Mouse (Mus musculus) CH12.LX (cell line): ENCODE results near the gene Plcb1. TPM values are rescaled to one million over a fixed set of nuclear protein-coding genes. Genes with fewer than 3 reads are reported as not detected.

Experiments
- DNase-seq: peaks from one replicate; pipeline ENCODE4 v3.0.0-alpha.2; 2013; ENCODE audit errors: extremely low read depth
- H3K27ac ChIP-seq: 2 replicates; pipeline ENCODE4 v1.5.1; 2012; ENCODE audit warnings: low read depth, mild to moderate bottlenecking, control low read depth, moderate library complexity; ENCODE audit not compliant: insufficient read depth
- H3K27me3 ChIP-seq: replicated peaks from 2 replicates; pipeline ENCODE3; 2012; ENCODE audit warnings: inconsistent platforms
- H3K36me3 ChIP-seq, 2 experiments: replicated peaks in 1 of 2; 2 replicates each; pipeline versions ENCODE3 to v1.6.1; 2012; ENCODE audit warnings: inconsistent platforms in 1 of 2, low read length in 1 of 2, mild to moderate bottlenecking in 1 of 2, mixed read lengths in 1 of 2, moderate library complexity in 1 of 2; ENCODE audit not compliant: control insufficient read depth in 1 of 2, insufficient read depth in 1 of 2
- H3K4me1 ChIP-seq, 2 experiments: 2 replicates each; pipeline ENCODE4 v1.6.1; 2012; ENCODE audit warnings: inconsistent platforms in 1 of 2, moderate library complexity in 1 of 2; ENCODE audit not compliant: insufficient read depth in 2 of 2, control insufficient read depth in 1 of 2
- H3K4me2 ChIP-seq: 2 replicates; pipeline ENCODE4 v1.6.1; 2012; ENCODE audit warnings: low read depth, mild to moderate bottlenecking, control low read depth; ENCODE audit not compliant: poor library complexity, insufficient read depth, severe bottlenecking
- H3K4me3 ChIP-seq, 3 experiments: fragments of 150-350 bp in 1 of 3; sonication (generic) in 1 of 3; replicated peaks in 1 of 3; 2 replicates each; pipeline versions ENCODE3 to v1.5.1; 2011 to 2012; ENCODE audit warnings: low read depth in 2 of 3, low read length in 2 of 3, mild to moderate bottlenecking in 2 of 3, moderate library complexity in 2 of 3, control low read depth in 1 of 3, improper control_type of control experiment in 1 of 3, inconsistent platforms in 1 of 3, mixed read lengths in 1 of 3; ENCODE audit not compliant: poor library complexity in 1 of 3
- H3K79me2 ChIP-seq: replicated peaks from 2 replicates; pipeline ENCODE4 v1.6.1; 2012; ENCODE audit warnings: mild to moderate bottlenecking, moderate library complexity; ENCODE audit not compliant: control insufficient read depth, poor library complexity, insufficient read depth, severe bottlenecking; ENCODE audit errors: extremely low read depth
- H3K9ac ChIP-seq: 2 replicates; pipeline ENCODE4 v1.6.1; 2012; ENCODE audit warnings: low read depth, mild to moderate bottlenecking, control low read depth, moderate library complexity; ENCODE audit not compliant: insufficient read depth
- H3K9me3 ChIP-seq: replicated peaks from 2 replicates; pipeline ENCODE3; 2012; ENCODE audit warnings: low read length, inconsistent platforms, mixed read lengths
- CTCF ChIP-seq, 2 experiments: IDR thresholded peaks in 1 of 2; conservative IDR thresholded peaks in 1 of 2; 2 replicates each; pipeline ENCODE4 v1.5.1; 2011 to 2012; ENCODE audit warnings: low read depth in 2 of 2, low read length in 2 of 2, improper control_type of control experiment in 1 of 2, inconsistent platforms in 1 of 2, mild to moderate bottlenecking in 1 of 2, moderate library complexity in 1 of 2
- ETS1 ChIP-seq: conservative IDR thresholded peaks from 2 replicates; pipeline ENCODE4 v1.6.1; 2012; ENCODE audit warnings: low read depth, mild to moderate bottlenecking, inconsistent platforms, low read length, improper control_type of control experiment, moderate library complexity
- IRF4 ChIP-seq: IDR thresholded peaks from 2 replicates; pipeline ENCODE4 v1.6.1; 2014; ENCODE audit warnings: low read depth, mild to moderate bottlenecking, inconsistent platforms, low read length, improper control_type of control experiment
- JUN ChIP-seq: IDR thresholded peaks from 2 replicates; pipeline ENCODE4 v1.6.1; 2011; ENCODE audit warnings: low read depth, mild to moderate bottlenecking, low read length, improper control_type of control experiment, moderate library complexity; ENCODE audit not compliant: insufficient read depth
- JUND ChIP-seq: conservative IDR thresholded peaks from 2 replicates; pipeline ENCODE4 v1.6.1; 2011; ENCODE audit warnings: low read depth, low read length, improper control_type of control experiment
- MAFK ChIP-seq: IDR thresholded peaks from 2 replicates; pipeline ENCODE4 v1.6.1; 2011; ENCODE audit warnings: low read length, improper control_type of control experiment; ENCODE audit not compliant: insufficient replicate concordance
- MAX ChIP-seq: IDR thresholded peaks from 2 replicates; pipeline ENCODE4 v1.6.1; 2011; ENCODE audit warnings: low read length, improper control_type of control experiment
- MEF2A ChIP-seq: IDR thresholded peaks from 2 replicates; pipeline ENCODE4 v1.6.1; 2014; ENCODE audit warnings: low read depth, mild to moderate bottlenecking, inconsistent platforms, low read length, improper control_type of control experiment, borderline replicate concordance
- NELFE ChIP-seq: IDR thresholded peaks from 2 replicates; pipeline ENCODE4 v1.6.1; 2011; ENCODE audit warnings: low read depth, low read length, improper control_type of control experiment
- NRF1 ChIP-seq: IDR thresholded peaks from 2 replicates; pipeline ENCODE4 v1.6.1; 2014; ENCODE audit warnings: low read depth, mild to moderate bottlenecking, inconsistent platforms, low read length, improper control_type of control experiment, moderate library complexity
- POLR2AphosphoS2 ChIP-seq: IDR thresholded peaks from 2 replicates; pipeline ENCODE4 v1.6.1; 2011; ENCODE audit warnings: low read depth, low read length, improper control_type of control experiment
- RAD21 ChIP-seq: IDR thresholded peaks from 2 replicates; pipeline ENCODE4 v1.6.1; 2011; ENCODE audit warnings: low read depth, mild to moderate bottlenecking, low read length, improper control_type of control experiment, moderate library complexity
- SMC3 ChIP-seq: IDR thresholded peaks from 2 replicates; pipeline ENCODE4 v1.6.1; 2011; ENCODE audit warnings: low read depth, low read length, improper control_type of control experiment
- TBP ChIP-seq: conservative IDR thresholded peaks from 2 replicates; pipeline ENCODE4 v1.6.1; 2011; ENCODE audit warnings: low read depth, low read length, improper control_type of control experiment
- UBTF ChIP-seq: IDR thresholded peaks from 2 replicates; pipeline ENCODE4 v1.6.1; 2012; ENCODE audit warnings: low read depth, mild to moderate bottlenecking, inconsistent platforms, low read length, improper control_type of control experiment, moderate library complexity
- USF1 ChIP-seq: IDR thresholded peaks from 2 replicates; pipeline ENCODE4 v1.6.1; 2014; ENCODE audit warnings: low read depth, mild to moderate bottlenecking, inconsistent platforms, low read length, improper control_type of control experiment
- ZC3H11A ChIP-seq: IDR thresholded peaks from 2 replicates; pipeline ENCODE4 v1.6.1; 2012; ENCODE audit warnings: low read depth, mild to moderate bottlenecking, inconsistent platforms, low read length, improper control_type of control experiment
- ZKSCAN1 ChIP-seq: IDR thresholded peaks from 2 replicates; pipeline ENCODE4 v1.6.1; 2012; ENCODE audit warnings: low read depth, inconsistent platforms, low read length, improper control_type of control experiment, borderline replicate concordance
- dilution Hi-C: fragments of 300-500 bp; cut with MboI; formaldehyde crosslinking; loops from 2 replicates; pipeline ENCODE4 v1.14.3; 2020; ENCODE audit warnings: low sequenced_read_pairs; ENCODE audit not compliant: extremely low pct_unique_long_range_greater_than_20kb, extremely low pct_ligation_motif_present
- in situ Hi-C: fragments of 300-500 bp; cut with MboI; formaldehyde crosslinking; loops from 3 replicates; pipeline ENCODE4 v1.14.3; 2019; ENCODE audit warnings: low sequenced_read_pairs, low pct_ligation_motif_present, low pct_unique_long_range_greater_than_20kb, mixed read lengths
- polyA plus RNA-seq: library from polyadenylated mRNA; unstranded; fragments of >175 nt; gene quantifications from 2 replicates; pipeline ENCODE4 v1.2.1, GENCODE M21; 2012; ENCODE audit warnings: low read depth; ENCODE audit not compliant: insufficient read length
- total RNA-seq, 2 experiments: library from RNA; depleted of rRNA; stranded (reverse); fragments of 300-350 nt in 1 of 2; fragments of >200 nt in 1 of 2; gene quantifications; 2 replicates each; pipeline ENCODE4 v1.2.3; 2012 to 2014

Gene Plcb1
- total and polyA plus RNA-seq, 3 experiments = not detected

- no peak for DNase-seq
- dilution Hi-C loops (no loop called here), in situ Hi-C loops (no loop called here)
- Histone ChIP-seq H3K79me2 (no peaks in the 10 kb centered on the region), H3K27ac (no peak overlapping the region), H3K4me1 (no peaks in the 10 kb centered on the region), H3K27me3 (no peaks in the 10 kb centered on the region), H3K36me3 (no peaks in the 10 kb centered on the region), H3K9ac (no peak overlapping the region), H3K4me3 (no peak overlapping the region), H3K9me3 (peaks cover 56% of the 10 kb centered on the region), H3K4me2 (no peak overlapping the region)
- TF ChIP-seq USF1 (no peak), TBP (no peak), ETS1 (no peak), ZC3H11A (no peak), JUN (no peak), NRF1 (no peak), SMC3 (no peak), MAFK (no peak), MAX (no peak), POLR2AphosphoS2 (no peak)
Observed at GRCm38 (mm10) chr2:134836097-134836496, 50.2 kb downstream of the Plcb1 start.

- in situ Hi-C loops (no loop called here), dilution Hi-C loops (no loop called here)
- Histone ChIP-seq H3K27ac (no peak overlapping the region), H3K9ac (no peak overlapping the region), H3K36me3 (no peaks in the 10 kb centered on the region), H3K4me3 (no peak overlapping the region), H3K9me3 (peaks cover 45% of the 10 kb centered on the region), H3K4me1 (no peaks in the 10 kb centered on the region), H3K79me2 (no peaks in the 10 kb centered on the region), H3K27me3 (no peaks in the 10 kb centered on the region), H3K4me2 (no peak overlapping the region)
- DNase-seq = no peak
- TF ChIP-seq JUND (no peak), NELFE (no peak), TBP (no peak), MEF2A (no peak), IRF4 (no peak)
Observed at GRCm38 (mm10) chr2:134838185-134838584, 52.3 kb downstream of the Plcb1 start.

DNA sequence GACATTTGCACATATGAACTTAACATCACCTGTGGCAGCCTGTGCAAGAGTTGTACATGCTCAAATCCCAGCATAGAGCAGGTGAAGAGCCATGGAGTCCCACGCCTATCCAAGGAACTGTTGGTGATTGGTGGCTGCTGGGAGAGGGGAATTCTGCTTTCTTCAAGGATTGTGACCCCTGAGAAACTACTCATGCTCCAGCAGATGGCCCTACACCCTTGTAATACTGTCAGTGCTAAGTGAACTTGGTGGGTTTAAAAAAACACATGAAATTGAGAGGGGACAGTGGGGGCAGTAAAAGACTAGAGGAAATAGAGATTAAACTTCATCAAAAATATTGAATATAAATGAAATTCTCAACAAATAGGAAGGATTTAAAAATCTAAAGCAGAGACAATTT is 53.0 kb downstream of the Plcb1 start:
- TF ChIP-seq USF1 = no peak
- TF ChIP-seq RAD21 = no peak
- TF ChIP-seq UBTF = no peak
- TF ChIP-seq ZC3H11A = no peak
- TF ChIP-seq ZKSCAN1 = no peak
- TF ChIP-seq CTCF (conservative IDR thresholded peaks at IDR 0.05 in 1 of 2, IDR thresholded peaks at IDR 0.05 in 1 of 2; ENCODE audit: low read depth in 2 of 2, low read length in 2 of 2) = no peak
- no peak overlapping the region for H3K27ac ChIP-seq
- DNase-seq = no peak
- H3K9me3 ChIP-seq = peaks cover 42% of the 10 kb centered on the region
- H3K79me2 ChIP-seq = no peaks in the 10 kb centered on the region
- H3K4me1 ChIP-seq = no peaks in the 10 kb centered on the region
- no peaks in the 10 kb centered on the region for H3K27me3 ChIP-seq
- H3K4me3 ChIP-seq = no peak overlapping the region
- dilution Hi-C loops (no loop called here), in situ Hi-C loops (no loop called here)
- H3K4me2 ChIP-seq = no peak overlapping the region
- no peaks in the 10 kb centered on the region for H3K36me3 ChIP-seq
- no peak overlapping the region for H3K9ac ChIP-seq
